Mouse (Mus musculus) gastrocnemius, postnatal 10 days (tissue): ENCODE measurements around the gene Arhgap8. TPM values are rescaled to one million over a fixed set of nuclear protein-coding genes. Genes with fewer than 3 reads are reported as not detected.
A peak's percentile ranks its signal among the peaks of the same experiment; 100 is the strongest.
"Not testable (repeated sequence)": the region's sequence is repeated elsewhere in the genome, so short reads cannot be mapped to it uniquely, and the experiment has no call there.

ENCODE experiments used
- DNase-seq: peaks from one replicate; pipeline ENCODE4 v3.0.0; 2021; ENCODE audit warnings: mixed read lengths
- total RNA-seq, 2 experiments: library from RNA; stranded (reverse); gene quantifications; 2 replicates each; pipeline ENCODE4 v1.2.3; 2021

Gene Arhgap8
- total RNA-seq, 2 experiments from 2014 or later = not detected

DNA sequence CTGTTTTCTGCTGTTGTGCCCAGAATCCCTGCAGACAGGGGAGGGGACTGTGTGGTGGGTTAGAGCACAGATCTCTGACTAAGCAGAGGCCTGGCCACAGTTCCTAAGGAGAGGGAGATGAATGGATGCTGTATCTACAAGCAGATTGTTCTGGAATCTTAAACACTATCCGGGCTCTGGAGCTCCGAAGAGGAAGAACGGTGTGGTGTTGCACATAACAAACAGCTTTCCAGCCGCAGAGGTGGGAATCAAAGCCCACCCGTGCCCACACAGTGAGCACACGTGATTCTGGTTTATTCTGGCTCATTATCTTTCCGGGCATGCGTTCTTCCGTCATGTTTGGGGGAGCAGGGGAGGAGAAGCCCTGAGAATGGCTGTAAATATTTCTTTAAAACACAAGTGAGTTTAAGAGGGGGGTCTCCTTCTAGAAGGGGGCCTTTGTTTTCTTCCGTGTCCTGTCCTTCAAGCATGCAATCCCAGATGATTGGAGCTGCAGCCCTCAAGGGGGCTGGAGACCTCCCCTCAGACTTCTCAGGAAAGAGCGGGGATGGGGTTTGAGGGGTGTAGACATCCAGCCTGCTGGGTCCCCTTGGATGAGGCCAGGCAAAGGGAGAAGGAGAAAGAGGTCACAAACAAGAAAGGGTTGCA lies 16.6 kb downstream of the Arhgap8 start:
- DNase-seq = no peak

DNA sequence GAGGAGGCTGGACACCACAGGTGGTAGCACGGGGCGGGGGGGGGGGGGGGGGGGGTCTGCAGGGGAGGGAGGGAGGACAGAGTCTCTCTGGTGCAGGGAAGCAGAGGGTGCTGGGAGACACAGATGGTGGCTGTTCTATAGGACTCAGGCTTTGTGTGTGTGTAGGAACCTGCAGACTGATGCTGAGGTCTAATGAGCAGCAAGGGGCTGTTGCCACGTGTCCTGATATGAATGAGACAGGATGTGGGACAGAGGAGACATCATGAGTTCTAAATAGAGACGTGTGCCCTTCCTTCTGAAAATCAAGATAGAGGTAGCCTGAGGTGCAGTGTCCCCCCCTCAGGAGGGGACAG lies 17.1 kb downstream of the Arhgap8 start:
- no peak for DNase-seq

DNA sequence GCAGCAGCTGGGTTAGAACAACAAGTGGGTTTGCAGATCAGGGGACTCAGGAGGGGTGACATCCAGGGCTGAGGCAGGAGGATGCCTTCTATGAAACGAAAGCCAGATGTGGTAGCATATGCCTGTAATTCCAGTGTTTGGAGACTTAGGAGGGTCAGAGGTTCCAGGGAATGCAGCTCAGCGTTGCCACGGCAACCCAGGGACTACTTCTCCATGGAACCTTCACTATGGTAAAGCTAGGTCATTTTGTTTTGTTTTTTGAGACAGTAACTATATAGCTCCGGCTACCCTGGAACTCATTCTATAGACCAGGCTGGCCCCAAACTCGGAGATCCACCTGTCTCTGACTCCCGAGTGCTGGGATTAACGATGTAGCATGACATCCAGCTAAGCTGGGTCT lies 18.4 kb downstream of the Arhgap8 start:
- no peak for DNase-seq

DNA sequence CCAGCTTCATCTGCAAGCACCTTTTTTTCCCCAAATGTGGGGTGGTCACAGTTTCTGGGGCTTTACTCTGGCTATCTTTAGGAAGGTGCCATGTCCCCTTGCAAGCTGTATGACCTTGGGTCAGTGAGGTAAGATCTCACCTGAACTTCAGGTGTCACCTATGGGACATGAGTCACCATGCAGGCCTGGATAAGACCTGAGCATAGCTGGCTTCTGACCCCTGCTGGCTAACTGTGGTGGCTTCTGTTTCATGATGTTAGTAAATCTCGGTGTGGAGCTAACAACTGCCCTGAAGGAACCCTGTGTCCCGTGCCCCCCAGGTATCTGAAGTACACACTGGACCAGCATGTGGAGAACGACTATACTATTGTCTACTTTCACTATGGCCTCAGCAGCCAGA lies 21.7 kb downstream of the Arhgap8 start:
- no peak for DNase-seq

DNA sequence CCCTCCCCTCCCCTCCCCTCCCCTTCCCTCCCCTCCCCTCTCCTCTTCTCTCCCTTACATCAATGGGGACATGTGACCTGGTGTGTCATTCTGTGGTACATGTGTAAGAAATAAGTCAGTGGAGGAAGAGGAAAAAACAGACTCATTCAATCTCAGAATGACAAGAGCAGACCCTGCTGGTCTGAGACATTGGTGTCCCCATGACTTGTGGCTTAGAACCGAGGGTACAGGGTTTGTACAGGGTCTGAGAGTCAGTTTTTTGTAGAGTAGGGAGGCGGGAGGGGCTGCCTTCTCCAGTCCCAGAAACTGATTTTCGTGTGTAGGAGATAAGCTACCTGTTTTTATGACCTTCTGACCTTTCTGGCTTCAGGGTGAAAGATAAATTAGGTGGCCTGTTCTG lies 23.5 kb downstream of the Arhgap8 start:
- DNase-seq = no peak

DNA sequence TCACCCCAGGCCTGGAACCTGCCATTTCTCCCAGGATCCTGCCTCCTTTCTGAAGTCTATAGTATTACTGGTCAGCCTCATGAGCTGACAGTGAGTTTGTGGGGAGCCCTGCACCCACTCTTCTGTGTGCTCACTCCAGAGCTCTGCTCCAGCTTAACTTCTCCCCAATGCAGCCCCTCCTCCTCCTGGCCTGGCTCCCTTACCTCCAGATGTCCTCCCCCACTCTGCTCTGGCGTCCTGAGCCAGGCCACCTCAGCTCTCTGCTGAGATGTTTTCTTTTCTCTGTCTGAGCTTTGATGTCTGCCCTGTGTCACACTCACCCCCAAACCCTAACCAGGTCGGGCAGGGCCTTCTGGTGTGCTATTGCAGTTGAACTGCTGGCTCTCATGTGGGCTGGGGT lies 24.5 kb downstream of the Arhgap8 start:
- no peak for DNase-seq

DNA sequence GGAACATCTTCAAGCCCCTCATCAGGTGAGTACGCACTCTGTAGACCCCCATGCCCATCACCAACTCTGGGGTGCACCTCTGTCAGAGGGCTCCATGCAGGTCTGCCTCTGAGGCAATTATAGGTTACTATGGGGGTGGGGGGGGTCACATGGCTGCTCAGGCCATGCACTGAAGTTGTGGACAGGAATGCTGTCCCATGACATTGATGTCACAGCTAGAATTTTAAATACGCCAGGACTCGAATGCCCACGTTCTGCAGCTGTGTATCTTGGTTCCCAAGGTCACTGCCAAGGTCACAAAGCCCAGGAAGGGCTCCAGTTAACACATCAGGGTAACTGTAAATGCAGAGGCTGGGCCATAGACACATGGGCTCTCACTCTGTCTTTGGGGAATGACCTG lies 26.0 kb downstream of the Arhgap8 start:
- no peak for DNase-seq

DNA sequence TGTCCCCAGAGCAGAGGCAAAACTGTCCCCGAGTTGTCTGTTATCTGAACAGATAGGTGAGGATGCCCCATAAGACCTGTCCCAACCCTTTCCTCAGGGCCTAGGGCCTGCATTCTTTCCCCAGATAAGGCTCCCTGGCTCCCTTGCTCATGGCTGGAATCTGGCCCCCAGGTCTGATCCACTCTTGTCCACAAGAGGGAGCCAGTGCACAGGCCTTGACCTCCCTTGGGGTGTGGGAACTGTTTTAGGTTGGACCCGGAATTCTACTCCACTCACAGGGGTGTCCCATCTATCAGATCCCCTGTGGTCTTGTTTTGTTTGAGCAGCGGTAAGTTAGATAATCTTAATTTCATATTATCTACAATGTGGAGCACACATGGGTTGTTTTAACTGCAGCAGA lies 35.1 kb downstream of the Arhgap8 start:
- DNase-seq = peak; percentile 78

DNA sequence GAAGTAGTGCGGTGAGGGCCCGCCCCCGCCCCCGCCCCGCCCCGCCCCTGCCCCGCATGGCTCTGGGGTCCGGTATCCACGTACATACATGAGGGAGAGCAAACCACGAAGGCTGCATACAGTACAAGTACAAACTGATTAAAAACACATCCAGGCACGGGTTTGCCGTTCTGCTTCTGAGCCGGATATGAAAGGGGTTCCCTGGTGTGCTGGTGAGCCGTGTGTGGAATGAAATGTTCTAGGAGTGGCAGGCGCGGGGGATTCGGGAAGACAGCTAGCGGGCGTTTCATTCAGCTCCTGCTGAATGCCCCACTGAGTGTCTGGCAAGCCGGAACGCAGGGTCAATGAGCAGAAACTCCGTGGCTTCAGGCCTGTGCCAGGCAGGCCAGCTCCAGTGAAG lies 36.6 kb downstream of the Arhgap8 start:
- DNase-seq = no peak

DNA sequence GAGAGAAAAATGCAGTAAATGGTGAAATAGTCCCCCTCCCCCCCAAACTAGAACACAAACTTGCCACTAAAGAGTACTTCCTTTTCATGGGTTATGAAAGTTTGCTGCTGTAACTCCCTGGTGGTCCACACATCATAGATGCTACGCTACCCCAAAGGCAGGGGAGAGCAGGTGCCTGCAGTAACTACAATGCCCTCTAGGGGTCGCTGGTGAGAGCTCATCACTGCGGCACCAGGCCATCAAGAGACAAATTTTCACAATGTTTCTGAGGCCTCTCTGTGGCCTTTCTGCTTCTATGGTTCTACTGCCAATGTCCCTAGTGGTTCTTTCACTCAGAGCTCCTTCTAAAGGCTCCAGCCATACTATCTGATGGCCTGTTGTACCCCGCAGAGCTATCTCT lies 38.6 kb downstream of the Arhgap8 start:
- DNase-seq = peak; percentile 43

DNA sequence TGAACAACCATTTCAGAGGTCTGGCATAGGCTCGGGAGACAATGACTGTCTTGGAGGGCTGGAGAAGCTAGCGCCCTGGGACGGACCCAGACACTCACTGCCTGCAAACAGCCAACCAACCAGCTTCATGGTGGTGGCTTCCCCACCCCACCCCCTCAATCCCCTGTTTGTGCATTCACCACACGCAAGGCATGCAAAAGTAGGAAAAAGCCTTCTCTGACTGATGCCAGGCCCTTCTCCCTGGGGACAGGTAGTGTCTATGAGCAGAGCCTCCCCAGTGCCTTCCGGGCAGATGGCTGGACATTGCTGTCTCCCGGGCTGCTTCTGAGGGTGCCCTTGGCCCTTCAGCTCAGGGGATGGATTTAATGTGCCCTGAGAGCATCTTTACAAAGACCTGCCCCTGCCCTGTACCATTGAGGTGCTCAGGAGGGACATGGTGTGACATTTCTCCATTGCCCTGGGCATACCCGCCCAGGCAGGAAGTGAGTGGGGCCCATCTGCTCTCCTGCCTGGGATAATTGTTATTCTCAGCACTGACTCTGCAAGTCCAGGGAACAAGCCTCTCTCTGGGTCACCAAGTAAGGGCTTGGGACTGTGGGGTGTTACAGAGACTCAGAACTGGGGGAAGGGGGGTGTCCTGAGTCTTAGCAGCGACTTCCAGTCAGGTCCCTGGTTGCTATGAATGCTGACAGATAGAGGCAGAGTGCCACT lies 43.0 kb downstream of the Arhgap8 start:
- no peak for DNase-seq

DNA sequence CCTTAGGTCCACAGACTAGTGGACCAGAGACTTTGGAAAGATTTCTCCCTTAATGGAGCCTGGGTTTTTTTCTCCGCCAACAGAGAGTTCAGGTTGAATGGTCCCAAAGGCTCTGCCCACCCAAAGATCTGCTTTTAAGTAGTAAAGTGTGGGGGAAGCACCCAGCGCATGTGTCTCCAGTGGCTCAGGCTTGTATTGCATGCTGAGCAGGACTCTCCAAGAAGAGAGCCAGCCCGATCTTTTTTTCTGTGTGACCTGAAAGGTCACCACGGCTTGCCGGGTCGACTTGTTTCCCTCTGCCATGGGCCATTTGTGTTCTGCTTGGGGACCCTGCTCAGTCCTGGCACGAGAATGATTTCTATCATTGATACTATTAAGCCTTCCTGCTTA lies 43.6 kb downstream of the Arhgap8 start:
- DNase-seq = no peak

DNA sequence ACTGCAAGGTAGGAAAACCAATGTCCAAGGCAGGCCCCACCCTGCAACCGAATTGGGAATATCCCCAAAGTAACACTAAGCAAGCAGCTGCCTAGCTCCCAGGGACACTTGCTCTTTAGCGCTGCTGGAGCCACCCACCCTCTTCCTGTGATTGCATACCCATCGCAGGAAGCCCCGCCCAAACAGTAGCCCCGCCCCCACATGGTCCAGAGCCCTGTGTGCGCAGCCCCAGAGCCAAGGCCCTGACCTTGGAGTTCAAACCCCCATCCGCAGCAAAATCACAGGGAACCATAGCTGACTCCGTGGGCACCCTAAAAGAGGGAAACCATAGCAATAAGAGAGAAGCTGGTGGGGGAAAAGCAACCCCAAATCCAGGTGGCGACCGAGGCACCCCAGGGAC lies 46.8 kb downstream of the Arhgap8 start:
- no peak for DNase-seq

DNA sequence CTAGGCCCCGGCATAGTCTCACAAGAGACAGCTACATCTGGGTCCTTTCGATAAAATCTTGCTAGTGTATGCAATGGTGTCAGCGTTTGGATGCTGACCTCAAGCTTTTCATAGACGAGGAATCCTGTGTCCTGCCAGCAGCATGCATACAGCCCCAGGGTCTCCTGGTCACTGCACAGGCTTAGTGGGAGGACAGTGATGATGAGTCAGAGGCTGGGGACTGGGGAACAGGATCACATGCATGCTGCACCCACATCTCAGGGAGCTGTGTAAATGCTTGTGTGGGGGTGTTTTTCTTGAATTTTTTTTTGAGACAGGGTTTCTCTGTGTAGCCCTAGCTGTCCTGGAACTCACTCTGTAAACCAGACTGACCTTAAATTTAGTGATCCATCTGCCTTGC lies 48.7 kb downstream of the Arhgap8 start:
- not testable (repeated sequence) for DNase-seq

DNA sequence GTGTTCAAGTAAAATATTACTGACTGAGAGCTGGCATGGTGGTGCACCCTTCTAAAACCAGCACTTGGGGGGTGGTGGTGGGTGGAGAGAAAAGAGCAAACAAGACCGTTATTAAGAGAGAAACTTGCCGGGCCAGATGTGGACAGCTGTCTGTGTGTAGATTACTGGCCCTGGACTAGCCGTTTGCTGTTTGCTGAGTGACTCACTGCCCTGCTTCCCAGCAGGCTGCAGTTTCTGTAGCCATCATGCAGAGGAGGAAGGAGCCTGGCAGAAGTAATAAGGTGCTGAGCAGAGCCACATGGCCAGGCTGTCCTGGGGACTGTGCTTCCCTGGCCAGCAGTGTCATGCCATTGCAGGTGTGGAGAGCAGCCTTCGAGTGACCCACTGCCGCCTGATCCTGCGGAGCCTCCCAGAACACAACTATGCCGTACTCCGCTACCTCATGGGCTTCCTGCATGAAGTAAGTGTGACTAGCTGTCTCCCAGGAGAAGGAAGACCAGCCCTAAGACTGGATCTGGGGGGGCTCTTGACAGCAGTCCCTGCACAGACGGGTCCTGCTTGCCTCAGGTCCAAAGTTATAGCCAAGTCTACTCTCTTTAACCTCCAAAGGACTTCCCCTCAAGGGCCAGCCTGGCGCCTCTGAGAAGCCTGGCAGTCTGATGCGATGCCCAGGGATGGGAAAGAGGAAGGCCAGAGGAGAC lies 49.9 kb downstream of the Arhgap8 start:
- DNase-seq = no peak

DNA sequence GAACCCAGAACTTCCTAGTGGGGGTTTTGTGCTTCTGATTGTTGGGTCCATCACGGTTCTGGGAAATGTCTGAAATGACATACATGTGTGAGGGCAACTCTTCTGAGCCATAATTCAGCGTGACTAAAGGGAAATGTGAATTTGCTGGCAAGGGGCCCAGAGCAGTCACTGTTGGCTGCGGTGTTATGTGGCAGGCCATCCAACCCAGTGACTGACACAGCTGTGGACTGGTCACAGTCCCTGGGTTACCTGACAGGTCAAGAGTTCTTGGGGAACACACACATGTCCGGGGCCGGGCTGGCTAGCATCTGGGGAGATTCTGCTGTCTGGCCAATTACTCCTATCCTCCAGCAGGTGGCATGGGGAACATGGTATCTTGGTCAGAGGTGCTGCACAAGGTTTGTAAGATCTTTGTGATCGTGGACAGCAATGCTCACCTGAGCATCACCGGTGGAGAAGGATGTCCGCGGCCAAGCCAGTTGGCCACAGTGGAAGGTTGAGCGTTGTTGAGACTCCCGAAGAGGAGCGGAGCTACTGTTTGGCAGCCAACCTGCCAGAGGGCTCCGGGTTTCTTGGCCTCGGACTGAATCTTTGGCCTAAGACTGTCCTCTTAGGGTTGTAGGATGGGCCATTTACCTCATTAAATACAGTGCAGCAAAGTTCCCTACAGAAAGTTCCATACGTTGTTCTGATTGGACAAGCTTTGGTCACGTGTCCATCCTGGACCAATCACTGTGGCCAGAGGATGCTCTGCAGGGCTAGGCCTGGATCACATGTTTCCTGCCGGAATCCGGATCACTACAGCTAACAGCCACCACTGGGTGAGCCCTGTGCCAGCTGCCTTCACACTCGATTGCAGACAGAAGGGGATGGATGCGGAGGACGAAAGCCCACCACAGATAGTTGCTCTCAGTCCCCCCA lies 52.6 kb downstream of the Arhgap8 start:
- DNase-seq = no peak

DNA sequence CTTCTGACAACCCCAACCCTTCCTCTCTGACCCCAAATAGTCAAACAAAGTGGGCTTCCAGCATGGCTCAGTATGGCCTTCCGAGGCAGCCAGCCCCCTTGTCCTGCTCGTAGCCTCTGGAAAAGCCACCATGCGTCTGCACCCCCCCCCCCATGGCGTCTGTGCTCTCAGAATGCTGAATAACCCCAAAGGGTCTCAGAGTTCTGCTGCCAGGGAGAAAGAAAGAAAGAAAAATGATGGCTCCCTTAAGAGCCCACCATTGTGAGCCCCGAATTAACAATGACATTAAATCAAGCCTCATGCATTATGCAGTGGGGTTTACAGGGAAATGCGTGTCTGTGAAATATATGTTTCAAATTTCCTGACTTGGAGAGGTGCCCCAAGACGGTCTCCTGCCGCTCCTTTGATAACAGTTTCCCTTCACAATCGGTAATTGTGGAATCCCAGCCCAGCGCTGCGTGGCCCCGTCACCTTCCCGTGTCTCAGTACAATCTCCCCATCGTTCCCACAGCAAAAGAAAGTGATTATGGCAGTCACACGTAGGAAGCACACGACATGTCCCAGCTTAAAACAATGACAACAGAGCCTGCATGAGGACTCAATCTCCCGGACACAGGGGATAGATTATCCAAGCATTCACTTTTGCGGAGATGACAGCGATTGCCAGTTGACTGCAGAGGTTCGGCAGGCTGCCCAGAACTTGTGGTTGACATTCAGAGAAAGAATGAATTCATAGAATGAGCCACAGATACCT lies 55.7 kb downstream of the Arhgap8 start:
- no peak for DNase-seq

DNA sequence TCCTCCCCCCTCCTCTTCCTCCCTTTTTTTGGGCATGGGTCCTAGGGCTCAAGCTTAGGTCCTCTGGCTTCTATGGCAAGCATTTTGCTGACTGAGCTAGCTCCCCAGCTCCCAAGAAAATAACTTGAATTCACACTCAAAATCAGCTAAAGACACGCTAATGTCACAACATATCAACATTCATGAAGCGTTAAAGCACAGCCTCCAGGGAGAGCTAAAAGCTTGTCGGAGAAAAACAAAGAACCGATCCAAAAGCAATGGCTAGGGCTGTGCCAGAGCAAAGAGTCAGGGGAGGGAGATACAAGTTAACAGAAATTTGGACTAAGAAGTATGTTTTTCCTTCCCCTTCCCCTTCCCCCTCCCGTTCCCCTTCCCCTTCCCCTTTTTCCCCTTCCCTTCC lies 58.7 kb downstream of the Arhgap8 start:
- DNase-seq = no peak

DNA sequence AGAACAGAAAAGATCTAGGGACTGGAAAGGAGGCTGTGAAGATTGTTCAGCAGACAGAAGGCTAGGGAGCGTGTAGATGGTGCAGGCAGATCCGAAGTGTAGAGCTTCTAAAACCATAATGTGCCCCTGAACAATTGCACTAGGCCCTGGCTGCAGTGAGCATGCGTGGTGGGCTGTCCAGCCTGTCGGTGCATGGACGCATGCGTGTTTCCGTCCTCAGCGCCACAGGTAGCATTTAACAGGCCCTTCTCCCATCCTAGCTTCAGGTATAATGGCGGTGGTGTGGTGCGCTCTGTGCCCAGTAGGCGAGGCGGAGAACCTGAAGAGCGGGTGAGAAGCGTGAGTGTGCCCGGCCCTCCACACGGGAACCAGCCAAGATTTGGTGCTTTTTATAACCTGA lies 65.0 kb downstream of the Arhgap8 start:
- no peak for DNase-seq

DNA sequence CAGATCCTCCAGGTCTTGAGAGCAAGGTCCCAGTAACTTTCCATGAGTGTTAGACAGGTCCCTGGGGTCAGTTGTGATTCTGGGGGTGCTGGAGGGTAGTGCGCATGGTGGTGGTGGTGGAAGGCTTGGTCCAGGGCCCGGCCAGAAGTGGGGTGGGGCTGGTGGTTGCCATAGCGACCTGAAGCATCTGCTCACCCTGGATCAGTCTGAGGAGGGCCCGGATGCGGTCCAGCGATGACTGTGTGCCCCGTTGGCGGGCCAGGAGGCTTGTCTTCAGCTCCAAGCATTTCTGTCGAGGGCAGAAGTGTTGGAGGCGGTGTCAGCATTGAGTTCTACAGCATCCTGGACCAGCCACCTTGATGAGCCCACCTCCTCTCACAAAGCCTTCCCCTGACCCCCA lies 67.3 kb downstream of the Arhgap8 start:
- DNase-seq = no peak

DNA sequence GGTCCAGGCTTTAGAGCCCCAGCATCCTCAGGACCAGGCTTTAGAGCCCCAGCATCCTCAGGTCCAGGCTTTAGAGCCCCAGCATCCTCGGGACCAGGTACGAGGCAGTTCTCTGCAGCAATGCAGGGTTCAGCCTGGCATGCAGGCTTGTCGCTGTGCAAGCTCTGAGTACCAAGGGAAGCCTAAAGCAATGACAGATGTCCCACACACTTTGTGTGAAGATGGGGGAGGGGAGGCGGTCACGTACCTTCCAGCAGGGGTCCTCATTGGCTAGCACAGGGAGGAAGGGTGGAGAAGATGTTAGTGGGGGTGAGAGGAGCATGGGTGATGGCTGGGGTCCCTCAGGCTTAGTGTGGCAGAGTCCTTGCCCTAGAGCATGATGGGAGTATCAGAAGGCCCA lies 73.8 kb downstream of the Arhgap8 start:
- DNase-seq = no peak

DNA sequence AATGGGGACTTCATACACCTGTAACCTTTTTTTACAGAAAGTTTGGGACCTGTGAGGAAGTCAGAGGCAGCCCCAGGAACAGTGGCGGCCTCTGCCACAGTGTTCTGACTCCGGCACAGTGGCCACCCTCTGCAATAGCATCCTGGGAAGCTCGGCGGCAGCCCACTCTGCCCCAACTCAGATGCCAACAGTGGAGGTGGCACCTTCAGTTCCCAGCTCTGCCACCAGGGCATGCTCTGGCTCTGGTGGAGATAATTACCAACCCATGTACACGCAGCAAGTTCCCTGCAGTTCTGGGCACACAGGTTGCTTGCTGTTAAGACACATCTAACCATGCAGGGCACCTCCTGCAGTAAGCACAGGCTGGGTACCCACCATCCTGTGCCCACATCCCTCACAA lies 80.3 kb downstream of the Arhgap8 start:
- DNase-seq = no peak
